Mouse (Mus musculus) midbrain, postnatal 0 days (tissue): Measurements from ENCODE around the gene Pknox2. TPM values are rescaled to one million over a fixed set of nuclear protein-coding genes. Genes with fewer than 3 reads are reported as not detected.

Experiments used
- ATAC-seq: fragments of 200-750 bp; cut with Nextera tagmentation; 2 replicates; pipeline ENCODE4 v1.8.0; 2017; ENCODE audit warnings: moderate number of reproducible peaks, mild to moderate bottlenecking, moderate TSS enrichment, moderate library complexity; ENCODE audit not compliant: low FRiP score
- DNase-seq: peaks from one replicate; pipeline ENCODE4 v3.0.0-alpha.2; 2015; ENCODE audit warnings: low spot score
- H3K27ac ChIP-seq: fragments of 300-500 bp; sonication (generic); 2 replicates; pipeline ENCODE4 v1.5.1; 2014; ENCODE audit warnings: low read depth, mild to moderate bottlenecking, low read length, mixed read lengths
- H3K27me3 ChIP-seq: fragments of 300-500 bp; sonication (generic); 2 replicates; pipeline ENCODE4 v1.6.1; 2014; ENCODE audit warnings: low read length, control low read depth, mixed read lengths; ENCODE audit not compliant: insufficient read depth
- H3K36me3 ChIP-seq: fragments of 300-500 bp; sonication (generic); 2 replicates; pipeline ENCODE4 v1.6.1; 2014; ENCODE audit warnings: low read length, control low read depth, mixed read lengths; ENCODE audit not compliant: insufficient read depth
- H3K4me1 ChIP-seq: fragments of 300-500 bp; sonication (generic); 2 replicates; pipeline ENCODE4 v1.6.1; 2014; ENCODE audit warnings: mild to moderate bottlenecking, control low read depth, antibody characterized with exemption, low read length, mixed read lengths; ENCODE audit not compliant: insufficient read depth
- H3K4me2 ChIP-seq: fragments of 300-500 bp; sonication (generic); 2 replicates; pipeline ENCODE4 v1.6.1; 2014; ENCODE audit warnings: low read depth, mild to moderate bottlenecking, low read length, mixed read lengths; ENCODE audit not compliant: poor library complexity, severe bottlenecking
- H3K4me3 ChIP-seq: fragments of 300-500 bp; sonication (generic); 2 replicates; pipeline ENCODE4 v1.5.1; 2014; ENCODE audit warnings: low read depth, mild to moderate bottlenecking, low read length, moderate library complexity
- H3K9ac ChIP-seq: fragments of 300-500 bp; sonication (generic); replicated peaks from 2 replicates; pipeline ENCODE4 v1.6.1; 2014; ENCODE audit warnings: mild to moderate bottlenecking, low read length, moderate library complexity, mixed read lengths; ENCODE audit not compliant: poor library complexity, severe bottlenecking
- H3K9me3 ChIP-seq: fragments of 300-500 bp; sonication (generic); 2 replicates; pipeline ENCODE4 v1.6.1; 2016; ENCODE audit warnings: low read length, control low read depth
- CTCF ChIP-seq: IDR thresholded peaks from 2 replicates; pipeline ENCODE4 v1.5.1; 2016; ENCODE audit warnings: antibody characterized with exemption, mild to moderate bottlenecking
- WGBS: fragments of 180-500 bp; shearing (Covaris S2); extraction: QIAGEN DNeasy Blood & Tissue Kit; methylation state at CpG from one replicate; pipeline ENCODE4 v1.1.7; 2014; 5-methylcytosine and 5-hydroxymethylcytosine counted together
- polyA plus RNA-seq: library from polyadenylated mRNA; unstranded; fragments of >200 nt; fragmentation: Nextera tagmentation; extraction: Ambion mirVana; gene quantifications from 2 replicates; pipeline ENCODE4 v1.2.1, GENCODE M21; 2015
- total RNA-seq: library from RNA; depleted of rRNA; stranded (reverse); fragments of >200 nt; gene quantifications from 2 replicates; pipeline ENCODE4 v1.2.3, GENCODE M21; 2014

Pknox2 gene
- total and polyA plus RNA-seq, 2 experiments from 2014 or later: 23.6 to 26.6 TPM

- Histone ChIP-seq H3K4me3 (no peak overlapping the region), H3K9me3 (no peaks in the 10 kb centered on the region), H3K36me3 (no peaks in the 10 kb centered on the region), H3K9ac (no peak overlapping the region), H3K4me1 (peaks cover 6% of the 10 kb centered on the region; the same call in 1 of the 2 replicates), H3K27me3 (no peaks in the 10 kb centered on the region), H3K4me2 (no peak overlapping the region), H3K27ac (no peak overlapping the region)
- 96% methylated on average over 2 of the region's 2 CpGs for WGBS
- no peak for TF ChIP-seq CTCF
- ATAC-seq (no peak), DNase-seq (no peak)
Measured at GRCm38 (mm10) chr9:37117529-37117928, 29.7 kb downstream of the Pknox2 start.

GRCm38 (mm10) chr9:37116632-37117413 is 30.4 kb downstream of the Pknox2 start:
- no peak overlapping the region for H3K4me3 ChIP-seq
- no peak for ATAC-seq
- no peak for TF ChIP-seq CTCF
- no peak overlapping the region for H3K9ac ChIP-seq
- H3K4me2 ChIP-seq: no peak overlapping the region
- no peak for DNase-seq
- H3K4me1 ChIP-seq: peaks cover 6% of the 10 kb centered on the region; the same call in 1 of the 2 replicates
- no peaks in the 10 kb centered on the region for H3K36me3 ChIP-seq
- H3K27me3 ChIP-seq: no peaks in the 10 kb centered on the region
- no peak overlapping the region for H3K27ac ChIP-seq
- no peaks in the 10 kb centered on the region for H3K9me3 ChIP-seq
- WGBS: 52% methylated on average over 9 of the region's 9 CpGs

GRCm38 (mm10) chr9:37115820-37116219 is 31.4 kb downstream of the Pknox2 start:
- H3K4me1 ChIP-seq: 0 out of 2 replicates have a peak, but pooled peaks cover 3% of the 10 kb centered on the region
- 76% methylated on average over 7 of the region's 7 CpGs for WGBS
- TF ChIP-seq CTCF: no peak

GRCm38 (mm10) chr9:37114286-37115267 is 32.6 kb downstream of the Pknox2 start:
- DNase-seq (peak; percentile 61), ATAC-seq (0 out of 2 replicates have a peak, but pooled peaks have one; percentile 52)
- WGBS: 33% methylated on average over 9 of the region's 9 CpGs
- Histone ChIP-seq H3K36me3 (no peaks in the 10 kb centered on the region), H3K4me1 (0 out of 2 replicates have a peak, but pooled peaks cover 3% of the 10 kb centered on the region), H3K27me3 (no peaks in the 10 kb centered on the region), H3K27ac (peak overlapping the region; percentile 32; the same call in 1 of the 2 replicates), H3K9ac (no peak overlapping the region), H3K4me3 (no peak overlapping the region), H3K4me2 (no peak overlapping the region), H3K9me3 (no peaks in the 10 kb centered on the region)
- 0 out of 2 replicates have a peak, but pooled peaks have one; percentile 32 for TF ChIP-seq CTCF

More at GRCm38 (mm10) chr9:37115820-37116219, 31.4 kb downstream of the Pknox2 start:
- Histone ChIP-seq H3K36me3 (no peaks in the 10 kb centered on the region), H3K27me3 (no peaks in the 10 kb centered on the region), H3K4me3 (no peak overlapping the region), H3K9ac (no peak overlapping the region), H3K9me3 (no peaks in the 10 kb centered on the region), H3K4me2 (no peak overlapping the region), H3K27ac (no peak overlapping the region)
- DNase-seq (no peak), ATAC-seq (no peak)

GRCm38 (mm10) chr9:37107546-37107945 is 39.7 kb downstream of the Pknox2 start:
- TF ChIP-seq CTCF: no peak
- no peak overlapping the region for H3K27ac ChIP-seq

More at GRCm38 (mm10) chr9:37107546-37107945, 39.7 kb downstream of the Pknox2 start:
- 65% methylated on average over 2 of the region's 2 CpGs for WGBS
- Histone ChIP-seq H3K4me1 (no peaks in the 10 kb centered on the region; the same call in 1 of the 2 replicates), H3K9ac (no peak overlapping the region), H3K27me3 (no peaks in the 10 kb centered on the region), H3K9me3 (no peaks in the 10 kb centered on the region), H3K4me3 (no peak overlapping the region), H3K36me3 (no peaks in the 10 kb centered on the region), H3K4me2 (no peak overlapping the region)
- ATAC-seq (no peak), DNase-seq (no peak)
